Mouse (Mus musculus) erythroblast, embryonic 14.5 days (primary cell): ENCODE data around the gene Itgb2.

Experiments used
- GATA1 ChIP-seq: IDR thresholded peaks from 2 replicates; pipeline ENCODE4 v1.6.1; 2012; ENCODE audit warnings: low read length, inconsistent platforms, mixed read lengths
- TAL1 ChIP-seq: IDR thresholded peaks from 3 replicates; pipeline ENCODE4 v1.6.1; 2012; ENCODE audit warnings: low read length, inconsistent platforms, mixed read lengths

- TF ChIP-seq GATA1 (no peak), TAL1 (no peak)
These were observed 23.2 kb downstream of the Itgb2 start for GRCm38 (mm10) chr10:77553285-77553684.
